Mouse (Mus musculus) Patski (cell line): ENCODE data around the gene Irx5. TPM values are rescaled to one million over a fixed set of nuclear protein-coding genes. Genes with fewer than 3 reads are reported as not detected.
A peak's percentile ranks its signal among the peaks of the same experiment; 100 is the strongest.

ENCODE experiments used
- ATAC-seq: fragments of 100-300 bp; one replicate; pipeline ENCODE4 v1.8.0; 2021
- CTCF ChIA-PET: fragments of 350-600 bp; sonication (Branson Sonifier 250); formaldehyde crosslinking; loops from one replicate; lab custom pipeline; 2022; ENCODE audit warnings: inconsistent platforms; lab: Charles Lee
- POLR2A ChIA-PET: fragments of 350-600 bp; sonication (Branson Sonifier 250); formaldehyde crosslinking; loops from one replicate; lab custom pipeline; 2022; ENCODE audit warnings: antibody characterized with exemption, inconsistent platforms; lab: Charles Lee
- DNase-seq: peaks from one replicate; pipeline ENCODE4 v3.0.0-alpha.2; 2011; ENCODE audit warnings: low read depth, low spot score
- H3K27me3 ChIP-seq: fragments of 371-371 bp; one replicate; pipeline ENCODE4 v1.5.1; 2021
- CTCF ChIP-seq: fragments of 100-300 bp; IDR thresholded peaks from one replicate; pipeline ENCODE4 v1.5.1; 2021
- in situ Hi-C: fragments of 300-500 bp; cut with MboI; formaldehyde crosslinking; loops from 3 replicates; pipeline ENCODE4 v1.11.1; 2018; ENCODE audit warnings: low pct_unique_long_range_greater_than_20kb, mixed read lengths
- polyA plus RNA-seq: library from polyadenylated mRNA; unstranded; gene quantifications from one replicate; pipeline ENCODE4 v1.2.3, GENCODE M21; 2021

Irx5 gene
- polyA plus RNA-seq, result 17.5 TPM

DNA sequence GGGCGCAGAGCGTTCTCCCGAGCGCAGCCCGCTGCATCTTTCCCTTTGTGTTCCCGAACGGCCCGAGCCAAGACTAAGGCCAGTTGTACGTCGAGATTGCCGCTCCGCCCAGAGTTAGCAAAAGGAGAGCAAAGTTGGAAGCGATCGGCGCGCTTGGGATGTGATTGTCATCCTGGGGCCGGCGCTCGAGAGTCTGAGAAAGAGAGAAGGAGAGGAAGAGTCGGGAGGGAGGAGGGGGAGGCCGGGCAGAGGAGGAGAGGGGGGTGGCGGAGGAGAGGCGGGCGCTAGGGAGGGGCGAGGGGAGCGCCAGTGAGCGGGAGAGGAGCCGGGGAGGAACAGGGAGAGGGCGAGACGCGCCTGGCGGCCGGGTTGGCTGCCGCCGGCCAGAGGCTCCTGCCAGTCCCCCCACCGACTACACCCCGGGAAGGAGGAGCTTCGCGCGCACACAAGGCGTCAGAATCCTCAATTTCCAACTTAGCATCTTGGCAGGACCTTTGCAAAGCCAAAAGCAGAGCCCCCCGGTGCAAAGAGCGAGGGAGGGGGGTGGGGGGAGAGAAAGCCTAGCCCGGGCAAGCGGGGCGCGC is at the start of gene Irx5:
Gene Irx5, plus strand, starts transcription at position 228 of the 584 bp plus-strand sequence.
- ChIA-PET CTCF (interaction anchor here (0.9 to 8.0 kb wide), 3 partner anchors 23 to 979 kb away, joined by 3 to 58 read pairs (median 3); partner anchors contain the start of gene Irx3), POLR2A (interaction anchor here (0.6 to 9.8 kb wide), 3 partner anchors 558 to 825 kb away, joined by 3 to 60 read pairs (median 3); partner anchors contain the start of gene Irx3)
- TF ChIP-seq CTCF, result no peak
- in situ Hi-C loops, result loop anchor here (5.0 kb wide), 5 partner anchors 255 to 965 kb away; no protein-coding TSS in a partner anchor
- H3K27me3 ChIP-seq, result no peaks in the 10 kb centered on the region
- ATAC-seq (peak; percentile 66), DNase-seq (peak; percentile 71)

- ATAC-seq (no peak), DNase-seq (no peak)
- TF ChIP-seq CTCF, result no peak
- ChIA-PET CTCF (no interaction called here), POLR2A (no interaction called here)
- no peaks in the 10 kb centered on the region for H3K27me3 ChIP-seq
- in situ Hi-C loops, result no loop called here
Observed at GRCm38 (mm10) chr8:92312178-92312577, 45.2 kb upstream of the Irx5 start.

DNA sequence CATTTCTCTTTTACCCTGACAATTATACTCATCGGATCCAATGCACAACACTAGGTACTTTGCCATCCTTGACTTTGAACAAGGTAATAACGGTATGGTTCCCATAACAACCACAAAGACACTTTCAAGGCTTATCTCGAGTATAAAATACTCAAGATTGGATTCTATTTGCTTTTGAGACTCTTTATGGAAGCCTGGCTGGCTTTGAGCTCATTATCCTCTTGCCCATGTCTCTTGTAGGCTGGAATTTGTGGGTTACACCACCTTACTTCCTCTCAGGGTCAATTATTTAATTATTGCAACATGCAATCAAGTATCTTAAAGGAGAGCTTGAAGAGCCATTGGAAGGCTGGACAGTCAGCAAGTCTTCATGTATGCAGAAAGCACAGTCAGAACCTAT is 43.7 kb upstream of the Irx5 start:
- POLR2A ChIA-PET, result interaction anchor here (0.5 kb wide), 1 partner anchor 69 kb away, joined by 5 read pairs; no protein-coding TSS in a partner anchor
- no peak for TF ChIP-seq CTCF
- DNase-seq, result no peak

DNA sequence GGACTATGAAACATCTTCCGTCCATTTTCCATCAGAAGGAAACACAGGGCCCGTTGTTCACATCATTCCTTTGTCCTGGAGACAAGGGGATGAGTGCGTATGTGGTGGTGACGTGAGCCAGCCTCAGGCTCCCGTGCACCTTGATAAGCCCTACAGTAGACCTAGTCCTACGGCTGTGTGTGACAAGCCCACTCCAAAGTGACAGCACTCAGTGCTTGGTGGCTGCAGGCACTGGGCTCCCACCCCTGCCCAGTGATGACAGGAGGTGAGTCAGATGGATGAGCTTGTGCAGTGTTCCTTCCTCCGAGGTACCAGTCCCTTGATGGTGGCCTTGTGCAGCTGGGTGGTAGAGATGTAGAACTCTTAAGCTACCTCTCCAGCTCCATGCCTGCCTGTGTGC is 33.7 kb upstream of the Irx5 start:
- no peak for TF ChIP-seq CTCF
- no peak for DNase-seq
- ChIA-PET POLR2A (interaction anchor here (0.5 kb wide), 1 partner anchor 313 kb away, joined by 3 read pairs; no protein-coding TSS in a partner anchor), CTCF (no interaction called here)
- ATAC-seq, result no peak
- in situ Hi-C loops, result no loop called here
- no peaks in the 10 kb centered on the region for H3K27me3 ChIP-seq

More for the DNA sequence above, 43.7 kb upstream of the Irx5 start:
- CTCF ChIA-PET, result interaction anchor here (1.0 to 1.1 kb wide), 2 partner anchors 10 to 20 kb away, joined by 3 to 4 read pairs; no protein-coding TSS in a partner anchor
- in situ Hi-C loops, result no loop called here
- no peak for ATAC-seq
- no peaks in the 10 kb centered on the region for H3K27me3 ChIP-seq

GRCm38 (mm10) chr8:92327176-92327575 is 30.2 kb upstream of the Irx5 start:
- DNase-seq (no peak), ATAC-seq (no peak)
- no peaks in the 10 kb centered on the region for H3K27me3 ChIP-seq
- in situ Hi-C loops, result no loop called here
- POLR2A ChIA-PET, result interaction anchor here (0.7 kb wide), 1 partner anchor 153 kb away, joined by 3 read pairs; no protein-coding TSS in a partner anchor
- peak; percentile 54 for TF ChIP-seq CTCF
- CTCF ChIA-PET, result interaction anchor here (1.0 kb wide), 1 partner anchor 16 kb away, joined by 4 read pairs; no protein-coding TSS in a partner anchor

DNA sequence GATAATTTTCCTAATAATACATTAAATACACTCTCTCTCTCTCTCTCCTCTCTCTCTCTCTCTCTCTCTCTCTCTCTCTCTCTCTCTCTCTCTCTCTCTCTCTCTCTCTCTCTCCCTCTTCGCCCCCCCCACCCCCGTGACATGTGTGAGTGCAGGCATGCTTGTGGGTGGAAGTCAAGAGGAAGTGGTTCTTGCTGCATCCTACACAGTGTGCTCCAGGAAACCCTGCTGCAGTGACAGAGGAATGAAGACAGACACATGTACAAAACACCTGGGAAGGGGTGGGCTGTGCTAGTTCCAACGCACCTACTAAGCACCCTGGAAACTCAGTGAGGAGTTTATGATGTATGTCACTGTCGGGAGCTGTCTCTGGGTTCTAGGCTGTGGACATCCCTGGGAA is 28.2 kb upstream of the Irx5 start:
- DNase-seq (no peak), ATAC-seq (no peak)
- CTCF ChIA-PET, result interaction anchor here (1.8 kb wide), 1 partner anchor 10 kb away, joined by 5 read pairs; no protein-coding TSS in a partner anchor
- no peaks in the 10 kb centered on the region for H3K27me3 ChIP-seq
- in situ Hi-C loops, result no loop called here
- TF ChIP-seq CTCF, result no peak
- POLR2A ChIA-PET, result interaction anchor here (1.0 kb wide), 1 partner anchor 9 kb away, joined by 4 read pairs; no protein-coding TSS in a partner anchor

DNA sequence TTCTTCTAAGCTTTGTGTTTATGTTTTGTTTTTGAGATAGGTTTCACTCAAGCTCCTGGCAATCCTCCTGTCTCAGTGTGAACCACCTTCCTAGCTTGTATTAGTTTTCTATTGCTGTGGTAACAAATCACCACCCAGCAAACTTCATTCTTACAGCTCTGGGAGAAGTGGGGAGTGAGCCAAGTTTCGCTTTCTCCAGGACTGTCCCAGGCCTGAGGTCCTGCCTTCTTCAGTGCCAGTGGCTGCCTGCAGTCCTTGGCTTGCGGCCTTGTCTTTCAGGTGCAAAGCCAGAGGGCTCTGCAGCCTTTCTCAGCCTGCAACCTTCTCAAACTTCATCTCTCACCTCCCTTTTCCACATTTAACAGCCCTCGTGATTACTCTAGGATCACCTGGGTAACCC is 25.6 kb upstream of the Irx5 start:
- DNase-seq, result no peak
- TF ChIP-seq CTCF, result no peak
- H3K27me3 ChIP-seq, result no peaks in the 10 kb centered on the region
- ATAC-seq, result no peak
- in situ Hi-C loops, result no loop called here
- POLR2A ChIA-PET, result no interaction called here
- CTCF ChIA-PET, result interaction anchor here (1.5 kb wide), 1 partner anchor 9 kb away, joined by 4 read pairs; no protein-coding TSS in a partner anchor

DNA sequence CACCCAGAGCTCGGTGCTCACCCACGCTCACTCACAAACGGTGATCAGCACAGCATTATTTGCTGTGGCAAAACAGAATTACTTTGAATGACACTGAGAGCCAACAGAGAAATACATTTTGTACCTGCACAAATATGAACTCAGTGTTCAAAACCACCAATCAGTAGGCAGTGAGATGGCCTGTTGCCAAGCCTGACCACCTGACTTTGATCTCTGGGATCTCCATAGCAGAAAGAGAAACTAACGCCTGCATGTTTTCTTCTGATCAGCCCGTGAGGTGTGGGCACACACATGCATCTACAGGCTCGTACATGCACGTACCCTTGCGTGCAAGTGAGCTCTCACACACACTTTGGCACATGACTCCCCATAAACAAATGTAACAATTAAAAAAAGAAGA is 24.0 kb upstream of the Irx5 start:
- no peak for ATAC-seq
- DNase-seq, result no peak
- ChIA-PET POLR2A (no interaction called here), CTCF (interaction anchor here (0.9 to 1.0 kb wide), 2 partner anchors 10 to 11 kb away, joined by 3 read pairs; no protein-coding TSS in a partner anchor)
- no peaks in the 10 kb centered on the region for H3K27me3 ChIP-seq
- TF ChIP-seq CTCF, result no peak
- in situ Hi-C loops, result no loop called here

DNA sequence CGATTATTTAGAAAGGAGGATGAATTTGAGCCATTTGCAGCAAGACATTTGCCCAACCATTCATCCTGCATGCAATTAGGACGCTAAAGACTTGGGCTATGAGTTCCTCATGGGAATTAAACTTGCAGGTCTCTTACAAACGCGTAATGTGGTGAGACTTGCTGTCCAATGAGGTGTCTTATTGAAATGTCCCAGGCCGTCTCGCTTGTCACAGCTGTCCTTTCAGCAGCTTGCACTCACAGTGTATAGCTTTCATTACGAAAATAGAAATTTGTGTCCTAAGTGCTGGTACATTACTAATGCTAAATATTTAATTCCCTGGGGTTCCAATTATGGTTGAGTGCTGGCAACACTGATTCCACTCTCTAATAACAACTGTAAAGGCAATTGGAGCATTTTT is 22.3 kb upstream of the Irx5 start:
- no peaks in the 10 kb centered on the region for H3K27me3 ChIP-seq
- TF ChIP-seq CTCF, result no peak
- ChIA-PET POLR2A (interaction anchor here (1.2 kb wide), 1 partner anchor 10 kb away, joined by 3 read pairs; no protein-coding TSS in a partner anchor), CTCF (interaction anchor here (0.7 kb wide), 1 partner anchor 538 kb away, joined by 3 read pairs; no protein-coding TSS in a partner anchor)
- ATAC-seq (no peak), DNase-seq (no peak)
- in situ Hi-C loops, result no loop called here

- CTCF ChIA-PET, result interaction anchor here (0.7 kb wide), 1 partner anchor 539 kb away, joined by 3 read pairs; no protein-coding TSS in a partner anchor
- POLR2A ChIA-PET, result no interaction called here
- ATAC-seq, result no peak
- TF ChIP-seq CTCF, result no peak
- in situ Hi-C loops, result no loop called here
- DNase-seq, result no peak
- no peaks in the 10 kb centered on the region for H3K27me3 ChIP-seq
Observed at GRCm38 (mm10) chr8:92336041-92336440, 21.4 kb upstream of the Irx5 start.

DNA sequence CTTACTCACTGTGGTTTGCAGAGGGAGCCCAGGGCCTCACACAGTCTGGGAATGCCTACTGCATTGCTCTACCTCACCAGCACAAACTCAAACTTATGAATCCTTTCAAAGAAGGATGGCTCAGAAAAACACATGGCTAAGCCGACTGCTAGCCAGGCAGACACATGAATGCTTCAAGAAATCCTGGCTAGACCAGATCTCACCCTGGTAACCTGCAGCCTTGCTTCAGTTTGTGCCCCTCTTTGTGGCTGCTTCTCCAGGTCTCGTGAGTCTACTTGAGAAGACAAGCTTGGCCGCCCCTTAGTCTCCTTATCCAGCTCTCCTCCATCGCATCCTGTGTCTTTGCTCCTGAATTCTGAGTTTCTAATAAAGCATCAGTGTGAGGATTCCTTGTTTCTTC is 13.9 kb upstream of the Irx5 start:
- in situ Hi-C loops, result no loop called here

More for the DNA sequence above, 13.9 kb upstream of the Irx5 start:
- TF ChIP-seq CTCF, result no peak
- CTCF ChIA-PET, result interaction anchor here (0.8 to 1.2 kb wide), 2 partner anchors 11 to 16 kb away, joined by 3 to 4 read pairs; no protein-coding TSS in a partner anchor
- ATAC-seq (no peak), DNase-seq (no peak)
- no peaks in the 10 kb centered on the region for H3K27me3 ChIP-seq
- POLR2A ChIA-PET, result no interaction called here
